Mouse (Mus musculus): ENCODE measurements around the gene Sgpp2.

DNA sequence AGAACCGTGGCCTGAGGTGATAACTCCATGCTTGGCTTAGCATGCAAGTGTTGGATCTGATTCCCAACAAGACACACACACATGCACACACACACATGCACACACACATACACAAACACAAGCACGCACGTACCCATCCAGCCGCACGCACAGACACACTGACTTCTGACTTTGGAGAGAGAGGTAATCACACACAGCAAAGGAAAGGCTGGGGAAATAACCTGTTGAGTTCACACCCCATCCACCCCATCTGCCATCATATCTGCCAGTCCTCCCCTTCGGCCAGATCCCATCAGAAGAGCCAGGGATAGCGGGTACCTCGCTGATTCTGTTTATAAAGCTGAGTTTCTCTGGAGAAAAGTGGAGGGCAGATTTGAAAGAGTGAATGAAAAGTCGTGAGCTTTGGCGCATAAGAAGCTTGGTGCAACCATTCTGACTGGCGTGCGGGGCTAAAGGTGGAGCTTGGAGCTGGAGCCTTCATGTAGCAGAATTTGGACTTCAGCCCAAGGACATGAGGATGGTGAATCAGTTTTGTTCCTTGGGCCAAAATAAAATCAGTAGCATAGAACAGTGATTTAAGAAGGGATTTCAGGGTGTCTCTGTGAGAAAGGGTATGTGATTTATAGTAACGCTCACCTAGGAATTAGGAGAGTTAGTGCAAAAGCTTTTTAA, 8.1 kb downstream of the Sgpp2 start:
- TF ChIP-seq POLR2A (IDR thresholded peaks at IDR 0.05; ENCODE audit: low read depth, low read length) (no peak), CTCF (IDR thresholded peaks at IDR 0.05; ENCODE audit: extremely low read depth, insufficient read depth, insufficient read length, insufficient replicate concordance) (no peak)
